Mouse (Mus musculus): ENCODE results near the gene Pilra. TPM values are rescaled to one million over a fixed set of nuclear protein-coding genes. Genes with fewer than 3 reads are reported as not detected.

Pilra gene
- polyA plus RNA-seq, 1 experiment from 2014 or later = 0.31 TPM

- Histone ChIP-seq H3K4me2 (no peak overlapping the region), H3K9ac (no peak overlapping the region), H3K36me3 (no peaks in the 10 kb centered on the region), H3K9me3 (no peaks in the 10 kb centered on the region), H3K27me3 (no peaks in the 10 kb centered on the region), H3K27ac (no peak overlapping the region), H3K4me3 (no peak overlapping the region), H3K4me1 (no peaks in the 10 kb centered on the region)
- no peak for ATAC-seq (ENCODE audit: insufficient number of reproducible peaks, insufficient read depth, low FRiP score, low TSS enrichment, low read depth)
- WGBS = 62% methylated on average over 4 of the region's 4 CpGs
Observed at GRCm38 (mm10) chr5:137822126-137822525, 14.0 kb downstream of the Pilra start.

- ATAC-seq (ENCODE audit: insufficient number of reproducible peaks, insufficient read depth, low FRiP score, low TSS enrichment, low read depth) = no peak
- Histone ChIP-seq H3K27ac (no peak overlapping the region), H3K9me3 (no peaks in the 10 kb centered on the region), H3K4me2 (no peak overlapping the region), H3K4me3 (no peak overlapping the region), H3K36me3 (no peaks in the 10 kb centered on the region), H3K4me1 (no peaks in the 10 kb centered on the region), H3K27me3 (no peaks in the 10 kb centered on the region), H3K9ac (no peak overlapping the region)
- 67% methylated on average over 4 of the region's 4 CpGs for WGBS
Observed at GRCm38 (mm10) chr5:137817466-137818222, 18.4 kb downstream of the Pilra start.

GRCm38 (mm10) chr5:137808316-137808715 is 27.8 kb downstream of the Pilra start:
- Histone ChIP-seq H3K9me3 (no peaks in the 10 kb centered on the region), H3K27me3 (no peaks in the 10 kb centered on the region), H3K4me2 (no peak overlapping the region), H3K9ac (no peak overlapping the region), H3K4me1 (no peaks in the 10 kb centered on the region), H3K27ac (no peak overlapping the region), H3K36me3 (no peaks in the 10 kb centered on the region), H3K4me3 (no peak overlapping the region)
- no peak for ATAC-seq (ENCODE audit: insufficient number of reproducible peaks, insufficient read depth, low FRiP score, low TSS enrichment, low read depth)
- WGBS = 85% methylated on average over 5 of the region's 5 CpGs

GRCm38 (mm10) chr5:137806158-137806557 is 29.9 kb downstream of the Pilra start:
- H3K4me3 ChIP-seq = no peak overlapping the region
- WGBS = 90% methylated on average over 1 of the region's 1 CpGs
- no peak for ATAC-seq (ENCODE audit: insufficient number of reproducible peaks, insufficient read depth, low FRiP score, low TSS enrichment, low read depth)

GRCm38 (mm10) chr5:137800917-137801316 is 35.2 kb downstream of the Pilra start:
- ATAC-seq (ENCODE audit: insufficient number of reproducible peaks, insufficient read depth, low FRiP score, low TSS enrichment, low read depth) = no peak
- H3K9me3 ChIP-seq = no peaks in the 10 kb centered on the region
- H3K4me2 ChIP-seq = no peak overlapping the region
- H3K4me3 ChIP-seq = no peak overlapping the region
- no peak overlapping the region for H3K9ac ChIP-seq
- no peaks in the 10 kb centered on the region for H3K27me3 ChIP-seq
- WGBS = 82% methylated on average over 3 of the region's 3 CpGs
- H3K4me1 ChIP-seq = no peaks in the 10 kb centered on the region
- H3K36me3 ChIP-seq = no peaks in the 10 kb centered on the region
- H3K27ac ChIP-seq = no peak overlapping the region

More at GRCm38 (mm10) chr5:137806158-137806557, 29.9 kb downstream of the Pilra start:
- Histone ChIP-seq H3K4me2 (no peak overlapping the region), H3K36me3 (no peaks in the 10 kb centered on the region), H3K4me1 (no peaks in the 10 kb centered on the region), H3K27me3 (no peaks in the 10 kb centered on the region), H3K9me3 (no peaks in the 10 kb centered on the region), H3K9ac (no peak overlapping the region), H3K27ac (no peak overlapping the region)

GRCm38 (mm10) chr5:137796606-137797005 is 39.5 kb downstream of the Pilra start:
- Histone ChIP-seq H3K27ac (no peak overlapping the region), H3K4me3 (no peak overlapping the region), H3K4me2 (no peak overlapping the region), H3K9me3 (no peaks in the 10 kb centered on the region), H3K9ac (no peak overlapping the region), H3K4me1 (no peaks in the 10 kb centered on the region), H3K36me3 (no peaks in the 10 kb centered on the region), H3K27me3 (no peaks in the 10 kb centered on the region)
- 77% methylated on average over 3 of the region's 3 CpGs for WGBS
- ATAC-seq (ENCODE audit: insufficient number of reproducible peaks, insufficient read depth, low FRiP score, low TSS enrichment, low read depth) = no peak

- Histone ChIP-seq H3K4me2 (no peak overlapping the region), H3K27me3 (no peaks in the 10 kb centered on the region), H3K9ac (no peak overlapping the region), H3K4me3 (no peak overlapping the region), H3K4me1 (peaks cover 6% of the 10 kb centered on the region; the same call in 1 of the 2 replicates), H3K36me3 (no peaks in the 10 kb centered on the region), H3K27ac (no peak overlapping the region), H3K9me3 (no peaks in the 10 kb centered on the region)
- ATAC-seq (ENCODE audit: insufficient number of reproducible peaks, insufficient read depth, low FRiP score, low TSS enrichment, low read depth) = no peak
Observed at GRCm38 (mm10) chr5:137791553-137791952, 44.5 kb downstream of the Pilra start.

- no peaks in the 10 kb centered on the region for H3K9me3 ChIP-seq
- no peak overlapping the region for H3K4me2 ChIP-seq
- peaks cover 19% of the 10 kb centered on the region for H3K4me1 ChIP-seq
- H3K9ac ChIP-seq = no peak overlapping the region
- WGBS = 91% methylated on average over 2 of the region's 2 CpGs
- H3K27me3 ChIP-seq = no peaks in the 10 kb centered on the region
- no peak for ATAC-seq (ENCODE audit: insufficient number of reproducible peaks, insufficient read depth, low FRiP score, low TSS enrichment, low read depth)
- H3K27ac ChIP-seq = no peak overlapping the region
- H3K4me3 ChIP-seq = no peak overlapping the region
- H3K36me3 ChIP-seq = peaks cover 10% of the 10 kb centered on the region
Observed at GRCm38 (mm10) chr5:137788946-137789531, 47.0 kb downstream of the Pilra start.

GRCm38 (mm10) chr5:137788171-137788570 is 47.9 kb downstream of the Pilra start:
- Histone ChIP-seq H3K4me2 (peak overlapping the region; percentile 94), H3K36me3 (peaks cover 19% of the 10 kb centered on the region), H3K9ac (peak overlapping the region; percentile 40; the same call in 1 of the 2 replicates), H3K27ac (no peak overlapping the region), H3K9me3 (no peaks in the 10 kb centered on the region), H3K27me3 (no peaks in the 10 kb centered on the region), H3K4me1 (peaks cover 27% of the 10 kb centered on the region), H3K4me3 (peak overlapping the region; percentile 89)
- 74% methylated on average over 24 of the region's 24 CpGs for WGBS
- no peak for ATAC-seq (ENCODE audit: insufficient number of reproducible peaks, insufficient read depth, low FRiP score, low TSS enrichment, low read depth)

GRCm38 (mm10) chr5:137787151-137787928 is 48.7 kb downstream of the Pilra start, which contains the start of the genes Mepce and Zcwpw1:
Mepce (minus strand) TSS chr5:137787655.
Zcwpw1 (plus strand) TSS chr5:137787798.
- whole genome bisulfite sequencing = under 1% methylated on average over 48 of the region's 48 CpGs
- no peaks in the 10 kb centered on the region for H3K9me3 ChIP-seq
- ATAC-seq (ENCODE audit: insufficient number of reproducible peaks, insufficient read depth, low FRiP score, low TSS enrichment, low read depth) = peak; percentile 48
- H3K4me2 ChIP-seq = peak within 1 kb of the TSS; percentile 94
- peak within 1 kb of the TSS; percentile 98 for H3K27ac ChIP-seq
- peaks cover 27% of the 10 kb centered on the region for H3K36me3 ChIP-seq
- H3K4me3 ChIP-seq = peak within 1 kb of the TSS; percentile 89
- H3K4me1 ChIP-seq = peaks cover 36% of the 10 kb centered on the region
- H3K9ac ChIP-seq = peak within 1 kb of the TSS; percentile 97
- no peaks in the 10 kb centered on the region for H3K27me3 ChIP-seq

GRCm38 (mm10) chr5:137786109-137786942 is 49.8 kb downstream of the Pilra start:
- Histone ChIP-seq H3K4me2 (peak overlapping the region; percentile 94), H3K4me1 (peaks cover 40% of the 10 kb centered on the region), H3K9me3 (no peaks in the 10 kb centered on the region), H3K27ac (peak overlapping the region; percentile 98), H3K4me3 (peak overlapping the region; percentile 89), H3K36me3 (peaks cover 38% of the 10 kb centered on the region), H3K27me3 (no peaks in the 10 kb centered on the region), H3K9ac (peak overlapping the region; percentile 97)
- ATAC-seq (ENCODE audit: insufficient number of reproducible peaks, insufficient read depth, low FRiP score, low TSS enrichment, low read depth) = peak; percentile 90
- under 1% methylated on average over 77 of the region's 79 CpGs for WGBS

Measured in embryonic facial prominence, embryonic 13.5 days (tissue).